Mouse (Mus musculus): Measurements from ENCODE around the gene Omt2b. TPM values are rescaled to one million over a fixed set of nuclear protein-coding genes. Genes with fewer than 3 reads are reported as not detected.
"Not testable (repeated sequence)": the region's sequence is repeated elsewhere in the genome, so short reads cannot be mapped to it uniquely, and the experiment has no call there.

Omt2b gene
- polyA plus RNA-seq, 1 experiment from 2014 or later: not detected

DNA sequence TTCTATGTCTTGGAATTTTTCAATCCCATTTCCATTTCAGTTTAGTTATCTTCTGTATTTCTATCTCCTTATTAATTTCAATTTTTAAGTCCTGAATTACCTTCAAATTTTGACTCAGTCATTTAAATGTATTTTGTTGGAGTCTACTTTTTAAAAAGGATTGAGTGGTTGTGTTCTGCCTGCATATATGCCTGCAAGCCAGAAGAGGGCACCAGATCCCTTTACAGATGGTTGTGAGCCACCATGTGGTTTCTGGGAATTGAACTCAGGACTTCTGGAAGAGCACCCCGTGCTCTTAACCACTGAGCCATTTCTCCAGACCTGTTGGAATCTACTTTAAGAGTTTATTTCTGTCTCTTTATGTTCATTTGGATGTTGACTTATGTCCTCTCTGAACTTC, 7.9 kb upstream of the Omt2b start:
- WGBS: 28% methylated on average over 1 of the region's 1 CpGs
- H3K4me3 ChIP-seq: no peak overlapping the region

DNA sequence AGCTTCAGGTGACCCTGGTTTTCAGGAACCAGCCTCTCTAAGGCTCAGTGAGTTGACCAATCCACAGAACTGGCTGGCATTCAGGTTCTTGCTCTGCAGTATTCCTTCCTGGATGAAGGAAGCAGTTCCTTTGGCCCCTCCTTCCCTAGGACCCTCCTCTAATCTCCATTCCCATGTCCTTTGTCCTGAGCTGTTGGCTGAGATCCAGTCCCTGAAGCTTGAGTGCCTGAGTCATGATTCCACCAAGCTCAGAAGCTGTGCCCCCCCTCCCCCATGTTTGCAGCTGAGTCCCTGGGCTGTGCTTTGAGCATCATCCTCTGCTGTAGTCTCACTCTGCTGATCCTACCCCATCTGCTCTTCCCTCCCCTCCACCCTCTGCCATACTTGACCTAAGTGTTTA, 9.7 kb downstream of the Omt2b start:
- H3K27ac ChIP-seq; ATAC-seq (replicated peaks; ENCODE audit: insufficient number of reproducible peaks, insufficient read depth, low FRiP score, low read depth); H3K27me3 ChIP-seq; H3K36me3 ChIP-seq; H3K4me1 ChIP-seq (replicated peaks); H3K9me3 ChIP-seq (replicated peaks); H3K9ac ChIP-seq; H3K4me3 ChIP-seq; H3K4me2 ChIP-seq: not testable (repeated sequence)

More for the DNA sequence above, 7.9 kb upstream of the Omt2b start:
- Histone ChIP-seq H3K9ac (no peak overlapping the region), H3K27me3 (no peaks in the 10 kb centered on the region), H3K27ac (no peak overlapping the region), H3K9me3 (replicated peaks) (no peaks in the 10 kb centered on the region), H3K4me1 (replicated peaks) (no peaks in the 10 kb centered on the region), H3K36me3 (no peaks in the 10 kb centered on the region), H3K4me2 (no peak overlapping the region)
- ATAC-seq (replicated peaks; ENCODE audit: insufficient number of reproducible peaks, insufficient read depth, low FRiP score, low read depth): no peak

DNA sequence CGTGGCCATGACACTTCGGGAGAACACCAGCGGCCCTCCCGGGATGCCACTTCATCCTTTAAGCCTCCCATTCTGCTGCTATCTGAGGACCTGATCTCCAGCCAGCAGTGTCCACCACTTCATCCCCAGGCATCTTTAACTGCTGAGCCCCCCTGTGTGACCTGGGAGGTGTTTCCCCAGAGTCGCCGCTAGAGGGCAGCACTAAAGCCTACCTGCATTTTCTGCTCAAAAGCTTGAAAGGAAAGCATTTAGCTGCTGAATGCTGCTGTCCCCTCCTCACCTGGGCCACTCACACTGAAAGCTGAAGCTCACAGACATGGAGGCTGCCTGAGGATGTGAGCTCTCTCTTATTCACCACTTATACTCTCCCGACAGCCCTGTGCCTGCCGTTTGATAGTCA, 12.9 kb downstream of the Omt2b start:
- not testable (repeated sequence) for H3K9me3 ChIP-seq (replicated peaks); H3K4me3 ChIP-seq; H3K36me3 ChIP-seq; H3K27ac ChIP-seq; ATAC-seq (replicated peaks; ENCODE audit: insufficient number of reproducible peaks, insufficient read depth, low FRiP score, low read depth); H3K4me2 ChIP-seq; H3K9ac ChIP-seq; H3K27me3 ChIP-seq; H3K4me1 ChIP-seq (replicated peaks)
- WGBS: 13% methylated on average over 8 of the region's 8 CpGs

DNA sequence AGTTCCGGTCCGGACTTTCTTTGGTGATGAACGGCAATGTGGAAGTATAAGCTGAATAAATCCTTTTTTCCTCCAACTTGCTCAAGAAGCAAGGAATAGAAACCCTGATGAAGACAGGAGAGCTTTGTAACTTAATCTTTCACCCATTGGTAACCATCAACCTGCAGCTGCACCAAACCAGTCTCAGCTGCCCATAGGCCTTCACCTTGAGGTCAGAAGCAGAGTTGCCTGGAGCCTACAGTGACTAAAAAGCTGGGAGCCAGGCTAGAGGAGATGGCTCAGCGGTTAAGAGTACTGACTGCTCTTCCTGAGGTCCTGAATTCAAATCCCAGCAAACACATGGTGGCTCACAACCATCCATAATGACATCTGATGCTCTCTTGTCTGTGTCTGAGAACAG, 15.1 kb downstream of the Omt2b start:
- not testable (repeated sequence) for H3K4me1 ChIP-seq (replicated peaks); H3K9ac ChIP-seq; H3K36me3 ChIP-seq; H3K27ac ChIP-seq; H3K9me3 ChIP-seq (replicated peaks); H3K4me2 ChIP-seq; H3K27me3 ChIP-seq; ATAC-seq (replicated peaks; ENCODE audit: insufficient number of reproducible peaks, insufficient read depth, low FRiP score, low read depth); H3K4me3 ChIP-seq
- WGBS: 89% methylated on average over 4 of the region's 4 CpGs

DNA sequence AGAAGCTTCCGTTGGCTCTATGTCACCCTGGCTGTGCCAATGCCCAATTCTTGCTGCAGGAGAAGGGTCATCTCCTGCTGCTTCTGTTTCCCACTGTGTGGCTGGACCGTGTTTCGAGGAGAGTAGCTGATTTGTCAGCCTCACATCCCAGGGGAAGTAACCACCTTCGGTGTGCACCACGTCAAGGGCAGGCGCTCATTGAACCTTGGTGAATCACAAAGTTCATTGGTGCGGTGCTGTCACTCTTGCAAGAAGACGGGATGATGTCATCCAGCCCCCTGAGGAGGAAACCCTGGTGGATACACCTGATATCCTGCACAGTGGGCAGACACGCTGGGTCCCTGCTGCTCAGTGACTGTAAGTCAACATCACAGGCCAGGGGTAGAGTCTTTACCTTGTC, 15.7 kb downstream of the Omt2b start:
- 79% methylated on average over 9 of the region's 9 CpGs for WGBS
- H3K9me3 ChIP-seq (replicated peaks); H3K9ac ChIP-seq; H3K4me3 ChIP-seq; H3K27me3 ChIP-seq; H3K36me3 ChIP-seq; H3K4me1 ChIP-seq (replicated peaks); H3K4me2 ChIP-seq; H3K27ac ChIP-seq; ATAC-seq (replicated peaks; ENCODE audit: insufficient number of reproducible peaks, insufficient read depth, low FRiP score, low read depth): not testable (repeated sequence)

DNA sequence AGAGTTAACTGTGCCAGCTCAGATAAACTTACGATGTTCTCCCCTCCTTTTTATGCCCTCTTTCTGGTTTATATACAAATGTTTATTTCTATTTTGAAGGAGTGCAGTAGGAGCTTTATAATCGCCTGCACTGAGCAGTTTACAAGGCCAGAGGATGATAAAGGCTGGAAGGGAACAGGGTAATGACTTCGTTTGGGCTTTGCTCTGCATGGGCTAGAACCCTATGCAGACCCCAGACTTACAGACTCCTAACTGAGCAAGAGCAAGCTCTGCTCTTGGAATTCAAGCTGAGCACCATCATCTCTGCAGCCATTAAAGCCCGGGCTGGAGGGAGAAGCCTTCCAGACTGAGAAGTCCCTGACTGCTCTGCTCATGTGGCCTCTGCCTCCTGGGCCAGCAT, 17.8 kb downstream of the Omt2b start:
- H3K4me3 ChIP-seq; H3K4me1 ChIP-seq (replicated peaks); H3K27me3 ChIP-seq; H3K9me3 ChIP-seq (replicated peaks); H3K27ac ChIP-seq; H3K36me3 ChIP-seq; H3K9ac ChIP-seq; ATAC-seq (replicated peaks; ENCODE audit: insufficient number of reproducible peaks, insufficient read depth, low FRiP score, low read depth); H3K4me2 ChIP-seq: not testable (repeated sequence)
- WGBS: 47% methylated on average over 4 of the region's 4 CpGs

DNA sequence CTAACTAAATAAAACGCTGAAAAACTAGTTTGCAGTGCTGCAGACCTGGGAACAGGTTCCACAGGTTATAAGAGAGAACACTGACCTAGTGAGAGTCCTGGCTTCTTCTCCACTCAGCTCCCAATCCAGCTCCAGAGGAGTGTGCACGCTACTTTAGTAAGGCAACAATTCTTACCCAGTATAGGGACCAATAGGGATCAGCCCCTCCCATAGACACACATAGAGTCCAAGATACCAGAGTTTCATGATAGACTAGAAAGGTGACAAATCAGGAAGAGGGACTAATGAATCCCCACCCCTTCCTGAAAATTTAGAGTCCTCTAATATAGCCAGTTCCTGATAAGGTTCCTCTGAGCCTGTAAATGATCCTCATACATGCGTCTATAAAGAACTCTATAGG, 19.6 kb downstream of the Omt2b start:
- no peak overlapping the region for H3K9ac ChIP-seq
- no peak overlapping the region for H3K4me2 ChIP-seq
- no peaks in the 10 kb centered on the region for H3K27me3 ChIP-seq
- no peaks in the 10 kb centered on the region for H3K36me3 ChIP-seq
- no peak overlapping the region for H3K27ac ChIP-seq
- no peak overlapping the region for H3K4me3 ChIP-seq
- H3K4me1 ChIP-seq (replicated peaks): no peaks in the 10 kb centered on the region
- WGBS: 49% methylated on average over 3 of the region's 3 CpGs
- H3K9me3 ChIP-seq (replicated peaks): no peaks in the 10 kb centered on the region
- no peak for ATAC-seq (replicated peaks; ENCODE audit: insufficient number of reproducible peaks, insufficient read depth, low FRiP score, low read depth)

DNA sequence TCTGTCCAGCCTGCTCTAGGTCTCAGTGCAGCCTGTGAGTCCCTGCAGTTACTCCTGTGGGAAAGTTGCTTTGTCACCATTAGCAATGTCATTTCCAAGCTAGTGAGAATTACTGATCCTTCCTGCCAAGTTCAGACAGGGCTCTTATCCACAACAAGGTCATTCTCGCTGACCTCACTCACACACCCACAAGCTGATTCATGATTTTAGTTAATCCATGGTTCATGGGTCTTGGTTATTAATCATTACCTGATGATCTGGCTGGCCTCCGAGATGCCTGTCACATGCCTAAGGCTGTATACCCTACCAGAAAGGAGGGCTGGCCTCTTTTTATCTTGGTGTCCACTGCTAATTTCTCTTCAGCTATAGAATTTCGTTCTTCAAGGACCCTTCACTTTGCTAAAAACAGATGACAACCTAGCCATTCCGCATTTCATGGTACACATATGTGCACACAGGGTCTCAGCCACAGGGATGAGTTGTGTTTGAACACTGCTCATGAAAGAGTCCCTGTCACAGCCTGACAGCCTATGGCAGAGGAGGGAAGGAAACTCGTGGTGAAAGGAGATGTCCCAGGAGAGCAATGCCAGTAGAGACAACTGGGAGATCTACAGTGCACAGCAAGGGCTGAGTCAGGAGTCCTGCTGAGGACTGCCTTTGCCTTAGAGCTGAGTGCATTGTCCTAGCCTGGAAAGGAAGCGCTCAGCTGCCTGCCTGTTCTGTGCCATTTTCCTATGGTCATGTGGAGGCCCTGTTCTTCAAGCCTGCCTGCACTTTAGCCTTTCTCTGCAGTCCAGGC, 21.0 kb downstream of the Omt2b start:
- H3K4me2 ChIP-seq; H3K4me1 ChIP-seq (replicated peaks); H3K9ac ChIP-seq; ATAC-seq (replicated peaks; ENCODE audit: insufficient number of reproducible peaks, insufficient read depth, low FRiP score, low read depth); H3K9me3 ChIP-seq (replicated peaks); H3K27ac ChIP-seq; H3K27me3 ChIP-seq; H3K36me3 ChIP-seq; H3K4me3 ChIP-seq: not testable (repeated sequence)
- 64% methylated on average over 6 of the region's 6 CpGs for WGBS

DNA sequence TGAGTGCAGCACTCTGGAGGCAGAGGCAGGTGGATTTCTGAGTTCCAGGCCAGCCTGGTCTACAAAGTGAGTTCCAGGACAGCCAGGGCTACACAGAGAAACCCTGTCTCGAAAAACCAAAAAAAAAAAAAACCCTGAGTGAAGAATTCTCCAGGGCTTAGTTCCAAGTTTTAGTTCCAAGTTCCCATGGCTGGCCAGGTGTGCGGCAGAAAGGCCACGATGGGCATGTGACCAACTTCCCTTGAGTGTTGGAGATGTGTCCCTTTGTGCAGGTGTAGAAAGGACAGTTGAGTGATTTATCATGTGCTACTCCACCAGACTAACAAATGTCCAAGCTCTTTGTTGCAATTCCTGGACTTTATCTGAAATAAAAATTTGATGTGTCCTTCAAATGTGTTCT, 21.8 kb downstream of the Omt2b start:
- not testable (repeated sequence) for H3K36me3 ChIP-seq, H3K9ac ChIP-seq, H3K27me3 ChIP-seq

DNA sequence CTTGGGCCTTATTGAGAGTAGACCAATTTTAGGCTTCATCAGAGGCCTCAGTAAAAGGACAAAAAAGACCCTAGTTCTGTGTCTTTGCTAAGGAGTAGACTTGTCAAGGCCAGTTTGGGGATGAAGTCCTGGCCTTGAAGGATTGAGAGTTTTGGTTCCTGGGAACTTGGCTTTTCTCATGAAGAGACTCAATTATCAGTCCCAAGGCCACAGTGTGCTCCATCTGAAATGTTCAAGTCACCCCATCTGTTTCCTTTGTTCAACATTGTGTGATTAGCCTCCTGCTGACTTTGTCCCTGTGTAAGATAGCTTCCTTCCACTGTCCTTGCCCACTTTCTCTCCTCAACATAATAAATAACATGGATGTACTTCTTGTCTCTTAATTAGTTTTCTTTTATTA, 22.6 kb downstream of the Omt2b start:
- H3K27me3 ChIP-seq; H3K4me1 ChIP-seq (replicated peaks); H3K4me3 ChIP-seq; H3K27ac ChIP-seq; H3K36me3 ChIP-seq; H3K9me3 ChIP-seq (replicated peaks); H3K9ac ChIP-seq; H3K4me2 ChIP-seq; ATAC-seq (replicated peaks; ENCODE audit: insufficient number of reproducible peaks, insufficient read depth, low FRiP score, low read depth): not testable (repeated sequence)

More for the DNA sequence above, 21.8 kb downstream of the Omt2b start:
- H3K27ac ChIP-seq; H3K4me2 ChIP-seq; ATAC-seq (replicated peaks; ENCODE audit: insufficient number of reproducible peaks, insufficient read depth, low FRiP score, low read depth); H3K4me1 ChIP-seq (replicated peaks); H3K4me3 ChIP-seq; H3K9me3 ChIP-seq (replicated peaks): not testable (repeated sequence)
- WGBS: 78% methylated on average over 3 of the region's 3 CpGs

DNA sequence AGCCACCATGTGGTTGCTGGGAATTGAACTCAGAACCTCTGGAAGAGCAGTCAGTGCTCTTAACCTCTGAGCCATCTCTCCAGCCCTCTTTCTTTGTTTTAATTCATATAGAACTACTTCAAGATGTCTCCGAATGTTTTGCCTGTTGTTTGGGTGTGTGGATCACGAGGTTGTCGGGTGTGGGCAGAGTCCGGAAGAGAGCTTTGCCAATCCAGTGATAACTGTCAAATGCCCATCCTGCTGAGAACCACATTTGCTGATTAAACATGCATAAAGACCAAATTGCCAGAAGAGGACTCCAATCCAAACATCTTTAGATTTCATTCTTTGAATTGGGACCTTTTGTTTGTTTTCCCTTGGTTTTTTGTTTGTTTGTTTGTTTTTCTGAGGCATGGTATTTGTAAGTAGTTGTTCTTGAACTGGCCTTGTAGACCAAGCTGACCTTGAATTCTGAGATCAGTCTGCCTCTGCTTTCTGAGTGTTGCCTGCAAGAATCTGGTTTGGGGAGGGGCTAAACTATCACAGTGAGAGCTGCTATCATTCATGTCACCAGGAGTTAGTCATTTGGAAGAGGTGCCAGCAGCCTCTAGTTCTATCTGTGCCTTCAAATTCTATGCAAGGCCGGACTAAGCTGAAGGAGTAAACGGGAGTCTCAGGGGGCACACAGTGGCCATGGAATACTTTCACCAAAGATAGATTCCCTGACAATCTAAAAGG, 24.3 kb downstream of the Omt2b start:
- H3K9ac ChIP-seq: no peak overlapping the region
- 60% methylated on average over 6 of the region's 6 CpGs for WGBS

More for the DNA sequence above, 24.3 kb downstream of the Omt2b start:
- Histone ChIP-seq H3K36me3 (no peaks in the 10 kb centered on the region), H3K4me2 (no peak overlapping the region), H3K9me3 (replicated peaks) (no peaks in the 10 kb centered on the region), H3K4me1 (replicated peaks) (no peaks in the 10 kb centered on the region), H3K4me3 (no peak overlapping the region), H3K27me3 (no peaks in the 10 kb centered on the region), H3K27ac (no peak overlapping the region)
- ATAC-seq (replicated peaks; ENCODE audit: insufficient number of reproducible peaks, insufficient read depth, low FRiP score, low read depth): no peak
